Mouse (Mus musculus) macrophage (primary cell): ENCODE data around the gene Gatad2a. TPM values are rescaled to one million over a fixed set of nuclear protein-coding genes. Genes with fewer than 3 reads are reported as not detected.
A peak's percentile ranks its signal among the peaks of the same experiment; 100 is the strongest.
"Not testable (repeated sequence)": the region's sequence is repeated elsewhere in the genome, so short reads cannot be mapped to it uniquely, and the experiment has no call there.

Experiments
- H3K27ac ChIP-seq: fragments of 350-480 bp; formaldehyde crosslinking; 2 replicates; pipeline ENCODE4 v1.9.0; 2021
- H3K36me3 ChIP-seq: fragments of 350-480 bp; formaldehyde crosslinking; 2 replicates; pipeline ENCODE4 v1.9.0; 2021; ENCODE audit errors: inconsistent target
- H3K4me3 ChIP-seq: fragments of 350-480 bp; formaldehyde crosslinking; 2 replicates; pipeline ENCODE4 v1.9.0; 2021; ENCODE audit errors: inconsistent target
- H3K79me2 ChIP-seq: fragments of 350-480 bp; formaldehyde crosslinking; 2 replicates; pipeline ENCODE4 v1.9.0; 2021; ENCODE audit errors: inconsistent target
- WGBS: methylation state at CpG from one replicate; pipeline ENCODE4 v1.1.7; 2026; ENCODE audit warnings: inconsistent platforms; ENCODE audit not compliant: missing documents; 5-methylcytosine and 5-hydroxymethylcytosine counted together
- polyA plus RNA-seq: library from polyadenylated mRNA; stranded (reverse); fragments of 250-400 nt; gene quantifications from 3 replicates; pipeline ENCODE4 v1.2.4, GENCODE M21; 2018; ENCODE audit warnings: inconsistent platforms

Gene Gatad2a
- polyA plus RNA-seq, 1 experiment from 2014 or later = 65.2 TPM

- no peaks in the 10 kb centered on the region for H3K36me3 ChIP-seq
- 24% methylated on average over 4 of the region's 4 CpGs for WGBS
- no peak overlapping the region for H3K4me3 ChIP-seq
- peak overlapping the region; percentile 99 for H3K27ac ChIP-seq
- H3K79me2 ChIP-seq = no peaks in the 10 kb centered on the region
These were observed 7.0 kb upstream of the Gatad2a start for GRCm38 (mm10) chr8:70003204-70003657.

- not testable (repeated sequence) for H3K79me2 ChIP-seq, H3K36me3 ChIP-seq
- Histone ChIP-seq H3K4me3 (peak overlapping the region; percentile 22; the same call in 1 of the 2 replicates), H3K27ac (peak overlapping the region; percentile 99)
- 41% methylated on average over 5 of the region's 7 CpGs for WGBS
These were observed 5.7 kb upstream of the Gatad2a start for GRCm38 (mm10) chr8:70001892-70002191.

DNA sequence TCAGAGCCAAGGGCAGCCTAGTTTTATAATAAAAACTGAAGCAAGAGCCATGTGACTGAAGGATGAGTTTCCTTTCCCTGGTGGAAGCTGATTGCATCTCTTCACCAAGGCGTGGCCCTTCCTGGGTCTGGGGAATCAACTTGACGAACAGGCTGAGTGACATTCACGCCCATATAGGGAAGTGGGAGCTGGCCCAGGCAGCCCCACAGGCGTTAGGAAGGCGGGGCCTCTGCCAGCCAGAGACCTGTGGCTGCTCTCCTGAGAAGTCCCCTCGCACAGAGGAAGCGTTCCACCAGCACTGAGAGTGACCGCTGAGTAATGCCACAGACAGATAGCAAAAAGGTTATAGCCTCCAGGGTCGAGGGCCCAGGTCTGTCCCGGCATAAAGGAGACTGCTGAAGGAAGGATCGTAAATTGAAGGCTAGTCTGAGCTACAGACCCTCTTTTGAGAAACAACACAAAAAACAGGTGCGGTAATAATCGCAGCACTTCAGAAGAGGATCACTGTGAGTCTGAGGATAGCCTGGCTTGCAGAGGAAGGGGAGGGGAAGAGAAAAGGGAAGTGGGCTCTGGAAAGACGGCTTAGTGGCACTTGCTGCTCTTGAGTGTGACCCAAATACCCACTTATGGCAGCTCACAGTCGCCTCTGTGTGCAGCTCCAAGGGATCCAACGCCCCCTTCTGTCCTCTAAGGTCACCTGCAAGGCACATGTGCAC lies 5.2 kb upstream of the Gatad2a start:
- under 1% methylated on average over 16 of the region's 16 CpGs for WGBS
- Histone ChIP-seq H3K79me2 (peaks cover 4% of the 10 kb centered on the region; the same call in 1 of the 2 replicates), H3K36me3 (no peaks in the 10 kb centered on the region), H3K27ac (peak overlapping the region; percentile 99), H3K4me3 (peak overlapping the region; percentile 22)

GRCm38 (mm10) chr8:70000226-70000625 lies 4.0 kb upstream of the Gatad2a start:
- Histone ChIP-seq H3K79me2 (peaks cover 9% of the 10 kb centered on the region), H3K4me3 (no peak overlapping the region), H3K27ac (peak overlapping the region; percentile 99), H3K36me3 (no peaks in the 10 kb centered on the region)
- WGBS = 93% methylated on average over 2 of the region's 2 CpGs

GRCm38 (mm10) chr8:69999236-69999635 lies 3.1 kb upstream of the Gatad2a start:
- 94% methylated on average over 4 of the region's 4 CpGs for WGBS
- Histone ChIP-seq H3K27ac (no peak overlapping the region), H3K79me2 (peaks cover 19% of the 10 kb centered on the region), H3K36me3 (no peaks in the 10 kb centered on the region), H3K4me3 (no peak overlapping the region)

GRCm38 (mm10) chr8:69998706-69999105 lies 2.5 kb upstream of the Gatad2a start:
- H3K27ac ChIP-seq = no peak overlapping the region
- peaks cover 24% of the 10 kb centered on the region for H3K79me2 ChIP-seq
- no peak overlapping the region for H3K4me3 ChIP-seq
- WGBS = 86% methylated on average over 3 of the region's 3 CpGs
- no peaks in the 10 kb centered on the region for H3K36me3 ChIP-seq

GRCm38 (mm10) chr8:69996589-69997285 lies 553 bp upstream of the Gatad2a start:
- H3K27ac ChIP-seq = peak overlapping the region; percentile 89
- peaks cover 44% of the 10 kb centered on the region for H3K79me2 ChIP-seq
- 2% methylated on average over 35 of the region's 35 CpGs for WGBS
- H3K4me3 ChIP-seq = peak overlapping the region; percentile 65
- H3K36me3 ChIP-seq = no peaks in the 10 kb centered on the region; the same call in 1 of the 2 replicates

- H3K4me3 ChIP-seq = peak overlapping the region; percentile 91
- peaks cover 57% of the 10 kb centered on the region for H3K79me2 ChIP-seq
- no peaks in the 10 kb centered on the region; the same call in 1 of the 2 replicates for H3K36me3 ChIP-seq
- WGBS = 0% methylated on average over 7 of the region's 7 CpGs
- H3K27ac ChIP-seq = peak overlapping the region; percentile 75
These were observed 785 bp downstream of the Gatad2a start for GRCm38 (mm10) chr8:69995422-69995775.

DNA sequence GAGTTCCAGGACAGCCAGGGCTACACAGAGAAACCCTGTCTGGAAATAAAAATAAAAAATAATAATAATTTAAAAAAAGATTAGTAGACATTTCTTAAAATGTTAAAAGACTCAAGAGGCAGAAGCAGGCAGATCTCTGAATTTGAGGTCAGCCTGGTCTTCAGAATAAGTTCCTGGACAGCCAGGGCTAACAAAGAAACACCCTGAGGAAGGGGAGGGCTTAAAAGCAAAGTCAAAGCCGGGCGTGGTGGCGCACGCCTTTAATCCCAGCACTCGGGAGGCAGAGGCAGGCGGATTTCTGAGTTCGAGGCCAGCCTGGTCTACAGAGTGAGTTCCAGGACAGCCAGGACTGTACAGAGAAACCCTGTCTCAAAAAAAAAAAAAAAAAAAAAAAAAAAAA lies 7.2 kb downstream of the Gatad2a start:
- H3K4me3 ChIP-seq, H3K36me3 ChIP-seq: not testable (repeated sequence)
- no CpG with 5 or more reads among the region's 7 CpGs for WGBS

GRCm38 (mm10) chr8:69987744-69988143 lies 8.4 kb downstream of the Gatad2a start:
- H3K4me3 ChIP-seq = no peak overlapping the region
- H3K27ac ChIP-seq = no peak overlapping the region
- H3K79me2 ChIP-seq = peaks cover 98% of the 10 kb centered on the region
- no peaks in the 10 kb centered on the region; the same call in 1 of the 2 replicates for H3K36me3 ChIP-seq

More for the DNA sequence above, 7.2 kb downstream of the Gatad2a start:
- peaks cover 100% of the 10 kb centered on the region for H3K79me2 ChIP-seq
- H3K27ac ChIP-seq = not testable (repeated sequence)

DNA sequence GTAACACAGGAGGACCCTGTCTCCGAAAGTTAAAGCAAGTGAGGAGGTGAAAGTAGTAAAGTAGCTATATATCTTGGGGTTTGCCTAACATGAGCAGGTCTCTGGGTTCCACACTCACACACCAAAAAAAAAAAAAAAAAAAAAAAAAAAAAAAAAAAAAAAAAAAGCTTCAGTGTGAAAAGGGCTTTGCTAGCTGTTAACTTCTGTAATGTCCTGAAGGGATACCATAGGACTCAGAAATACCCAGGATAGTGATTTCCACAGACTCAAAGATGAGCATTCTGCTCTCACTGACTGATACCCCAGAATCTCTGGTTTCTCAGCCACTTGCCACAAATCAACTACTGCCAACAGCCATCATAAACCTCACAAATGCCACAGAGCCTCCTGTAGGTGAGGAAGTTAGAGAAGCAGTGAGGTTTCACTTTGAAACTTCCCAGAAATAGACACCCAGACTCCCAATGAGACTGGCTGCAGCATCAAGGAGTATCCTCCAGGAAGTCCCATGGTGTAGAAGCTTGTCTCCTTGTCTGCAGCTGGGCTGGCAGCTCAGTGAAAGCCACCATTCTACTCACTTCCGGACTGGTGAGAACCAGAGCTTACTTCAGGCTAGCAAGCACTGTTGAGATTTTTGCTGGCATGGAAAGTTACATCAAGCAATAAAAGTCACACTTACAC lies 11.2 kb downstream of the Gatad2a start:
- Histone ChIP-seq H3K4me3 (no peak overlapping the region), H3K27ac (no peak overlapping the region), H3K79me2 (peaks cover 90% of the 10 kb centered on the region), H3K36me3 (no peaks in the 10 kb centered on the region)
- 14% methylated on average over 1 of the region's 2 CpGs for WGBS

GRCm38 (mm10) chr8:69978456-69978855 lies 17.7 kb downstream of the Gatad2a start:
- Histone ChIP-seq H3K4me3 (no peak overlapping the region), H3K79me2 (peaks cover 81% of the 10 kb centered on the region), H3K27ac (no peak overlapping the region), H3K36me3 (no peaks in the 10 kb centered on the region)
- WGBS = 98% methylated on average over 4 of the region's 4 CpGs

DNA sequence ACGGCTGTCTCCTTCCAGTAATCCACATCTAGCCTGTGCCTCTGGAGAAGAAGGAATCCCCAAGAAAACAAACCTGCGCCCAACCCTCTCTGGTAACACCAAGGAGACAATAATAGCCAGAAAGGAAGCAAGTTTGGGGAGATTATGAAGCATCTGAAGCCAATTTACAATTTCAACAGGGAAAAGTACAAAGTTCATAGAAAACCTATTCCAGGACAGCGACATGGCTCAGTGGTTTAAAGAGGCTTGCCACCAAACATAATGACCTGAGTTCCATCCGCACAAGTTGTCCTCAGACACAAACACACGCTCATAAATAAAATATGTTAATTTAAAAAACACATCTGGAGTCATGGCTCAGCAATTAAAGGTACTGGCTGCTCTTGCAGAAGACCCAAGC lies 21.4 kb downstream of the Gatad2a start:
- Histone ChIP-seq H3K36me3 (no peaks in the 10 kb centered on the region), H3K4me3 (peak overlapping the region; percentile 14; the same call in 1 of the 2 replicates), H3K79me2 (peaks cover 91% of the 10 kb centered on the region), H3K27ac (peak overlapping the region; percentile 53)
- 72% methylated on average over 5 of the region's 5 CpGs for WGBS

- no peaks in the 10 kb centered on the region for H3K36me3 ChIP-seq
- H3K4me3 ChIP-seq = peak overlapping the region; percentile 14; the same call in 1 of the 2 replicates
- peak overlapping the region; percentile 53; the same call in 1 of the 2 replicates for H3K27ac ChIP-seq
- WGBS = 2% methylated on average over 37 of the region's 50 CpGs
- H3K79me2 ChIP-seq = peaks cover 91% of the 10 kb centered on the region
These were observed 22.0 kb downstream of the Gatad2a start for GRCm38 (mm10) chr8:69974194-69974614.
